Mouse (Mus musculus): ENCODE measurements around the gene Grik4. TPM values are rescaled to one million over a fixed set of nuclear protein-coding genes. Genes with fewer than 3 reads are reported as not detected.

The Grik4 gene
- polyA plus RNA-seq, 1 experiment = 0.35 TPM

DNA sequence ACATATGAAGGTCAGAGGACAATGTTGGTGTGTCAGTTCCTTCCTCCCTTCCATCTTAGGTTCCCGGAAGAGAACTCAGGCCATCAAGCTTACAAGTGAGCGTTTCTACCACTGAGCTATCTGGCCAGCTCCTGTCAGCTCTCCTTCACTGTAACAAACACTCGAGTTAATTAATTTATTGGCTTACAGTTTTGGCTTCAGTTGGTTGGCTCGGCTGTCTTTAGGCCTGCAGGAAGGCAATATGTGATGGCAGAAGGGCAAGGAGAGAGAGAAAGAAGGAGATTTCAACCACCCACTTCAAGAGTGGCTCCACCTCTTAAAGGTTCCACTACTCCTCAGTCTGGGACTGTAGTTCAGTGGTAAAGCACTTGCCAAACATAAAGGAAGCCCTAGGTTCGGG is 209.2 kb downstream of the Grik4 start:
- 47% methylated on average over 5 of the region's 5 CpGs for WGBS
- Histone ChIP-seq H3K4me3 (ENCODE audit: low read depth, low read length) (no peak overlapping the region), H3K4me1 (ENCODE audit: control insufficient read depth, insufficient read depth, insufficient read length, low read length) (no peaks in the 10 kb centered on the region), H3K27ac (ENCODE audit: insufficient read depth, low read depth, low read length) (no peak overlapping the region), H3K36me3 (ENCODE audit: control insufficient read depth, insufficient read depth, low read length) (no peaks in the 10 kb centered on the region), H3K27me3 (ENCODE audit: control insufficient read depth, insufficient read depth, low read length) (no peaks in the 10 kb centered on the region)
- no peak for TF ChIP-seq CTCF (IDR thresholded peaks at IDR 0.05; ENCODE audit: extremely low read depth, insufficient read length, insufficient replicate concordance, low read depth, low read length)
- TF ChIP-seq POLR2A (IDR thresholded peaks at IDR 0.05; ENCODE audit: low read depth, low read length) = no peak

- no peak overlapping the region for H3K27ac ChIP-seq (ENCODE audit: insufficient read depth, low read depth, low read length)
- no peak overlapping the region for H3K4me3 ChIP-seq (ENCODE audit: low read depth, low read length)
- no peaks in the 10 kb centered on the region for H3K4me1 ChIP-seq (ENCODE audit: control insufficient read depth, insufficient read depth, insufficient read length, low read length)
- no peaks in the 10 kb centered on the region for H3K27me3 ChIP-seq (ENCODE audit: control insufficient read depth, insufficient read depth, low read length)
- H3K36me3 ChIP-seq (ENCODE audit: control insufficient read depth, insufficient read depth, low read length) = no peaks in the 10 kb centered on the region
- 75% methylated on average over 9 of the region's 9 CpGs for WGBS
- TF ChIP-seq POLR2A (IDR thresholded peaks at IDR 0.05; ENCODE audit: low read depth, low read length) (no peak), CTCF (IDR thresholded peaks at IDR 0.05; ENCODE audit: extremely low read depth, insufficient read length, insufficient replicate concordance, low read depth, low read length) (no peak)
Measured at GRCm38 (mm10) chr9:42732731-42733318, 211.5 kb downstream of the Grik4 start.

GRCm38 (mm10) chr9:42728472-42728871 is 215.8 kb downstream of the Grik4 start:
- 56% methylated on average over 6 of the region's 6 CpGs for WGBS
- Histone ChIP-seq H3K27ac (ENCODE audit: insufficient read depth, low read depth, low read length) (no peak overlapping the region), H3K36me3 (ENCODE audit: control insufficient read depth, insufficient read depth, low read length) (no peaks in the 10 kb centered on the region)

GRCm38 (mm10) chr9:42727661-42728060 is 216.6 kb downstream of the Grik4 start:
- no peak for TF ChIP-seq POLR2A (IDR thresholded peaks at IDR 0.05; ENCODE audit: low read depth, low read length)
- no peak for TF ChIP-seq CTCF (IDR thresholded peaks at IDR 0.05; ENCODE audit: extremely low read depth, insufficient read length, insufficient replicate concordance, low read depth, low read length)
- 57% methylated on average over 6 of the region's 6 CpGs for WGBS
- no peaks in the 10 kb centered on the region for H3K27me3 ChIP-seq (ENCODE audit: control insufficient read depth, insufficient read depth, low read length)
- H3K36me3 ChIP-seq (ENCODE audit: control insufficient read depth, insufficient read depth, low read length) = no peaks in the 10 kb centered on the region
- no peaks in the 10 kb centered on the region for H3K4me1 ChIP-seq (ENCODE audit: control insufficient read depth, insufficient read depth, insufficient read length, low read length)
- H3K27ac ChIP-seq (ENCODE audit: insufficient read depth, low read depth, low read length) = no peak overlapping the region
- H3K4me3 ChIP-seq (ENCODE audit: low read depth, low read length) = no peak overlapping the region

More at GRCm38 (mm10) chr9:42728472-42728871, 215.8 kb downstream of the Grik4 start:
- TF ChIP-seq CTCF (IDR thresholded peaks at IDR 0.05; ENCODE audit: extremely low read depth, insufficient read length, insufficient replicate concordance, low read depth, low read length) (no peak), POLR2A (IDR thresholded peaks at IDR 0.05; ENCODE audit: low read depth, low read length) (no peak)
- Histone ChIP-seq H3K27me3 (ENCODE audit: control insufficient read depth, insufficient read depth, low read length) (no peaks in the 10 kb centered on the region), H3K4me3 (ENCODE audit: low read depth, low read length) (no peak overlapping the region), H3K4me1 (ENCODE audit: control insufficient read depth, insufficient read depth, insufficient read length, low read length) (no peaks in the 10 kb centered on the region)

DNA sequence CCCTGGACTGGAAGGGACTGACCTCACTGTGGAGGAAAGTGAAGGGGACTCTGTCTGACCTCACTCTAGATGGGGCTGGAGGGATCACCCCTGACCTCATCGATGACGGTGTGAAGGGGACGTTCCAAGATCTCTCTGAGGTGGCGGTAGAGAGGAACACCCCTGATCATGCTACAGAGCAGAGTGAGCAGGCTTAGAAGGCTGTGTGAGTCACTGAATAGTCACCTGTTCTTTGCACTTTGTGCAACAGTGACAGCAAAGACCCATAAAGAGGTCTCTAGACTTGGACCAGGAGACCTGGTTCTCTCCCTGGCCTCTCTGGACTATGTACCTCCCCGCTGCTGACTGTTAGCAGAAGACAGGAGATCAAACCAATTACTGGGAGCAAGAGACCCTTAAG is 217.1 kb downstream of the Grik4 start:
- TF ChIP-seq POLR2A (IDR thresholded peaks at IDR 0.05; ENCODE audit: low read depth, low read length) (no peak), CTCF (IDR thresholded peaks at IDR 0.05; ENCODE audit: extremely low read depth, insufficient read length, insufficient replicate concordance, low read depth, low read length) (no peak)
- no peaks in the 10 kb centered on the region for H3K27me3 ChIP-seq (ENCODE audit: control insufficient read depth, insufficient read depth, low read length)
- no peak overlapping the region for H3K27ac ChIP-seq (ENCODE audit: insufficient read depth, low read depth, low read length)
- WGBS = 39% methylated on average over 5 of the region's 5 CpGs
- H3K4me1 ChIP-seq (ENCODE audit: control insufficient read depth, insufficient read depth, insufficient read length, low read length) = no peaks in the 10 kb centered on the region
- no peak overlapping the region for H3K4me3 ChIP-seq (ENCODE audit: low read depth, low read length)
- no peaks in the 10 kb centered on the region for H3K36me3 ChIP-seq (ENCODE audit: control insufficient read depth, insufficient read depth, low read length)

DNA sequence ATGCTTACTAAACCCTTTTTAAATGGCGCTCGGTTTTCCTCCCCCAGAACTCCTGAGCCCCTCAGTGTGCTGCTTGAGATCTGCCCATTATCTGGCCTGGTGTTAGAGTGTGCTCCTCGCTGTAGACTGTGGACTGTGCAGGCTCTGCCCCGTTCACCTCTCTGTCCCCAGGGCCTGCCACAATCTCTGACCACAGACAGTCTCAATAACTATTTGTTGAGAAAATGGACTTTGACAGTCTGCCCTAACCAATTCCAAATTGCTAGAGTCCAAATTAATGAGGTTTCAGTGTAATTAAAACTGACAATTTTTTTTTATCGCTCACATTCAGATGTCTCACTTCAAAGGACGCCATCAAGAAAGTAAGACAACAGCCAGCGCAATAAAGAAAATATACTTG is 220.2 kb downstream of the Grik4 start:
- Histone ChIP-seq H3K27ac (ENCODE audit: insufficient read depth, low read depth, low read length) (no peak overlapping the region), H3K4me3 (ENCODE audit: low read depth, low read length) (no peak overlapping the region), H3K4me1 (ENCODE audit: control insufficient read depth, insufficient read depth, insufficient read length, low read length) (no peaks in the 10 kb centered on the region), H3K27me3 (ENCODE audit: control insufficient read depth, insufficient read depth, low read length) (no peaks in the 10 kb centered on the region), H3K36me3 (ENCODE audit: control insufficient read depth, insufficient read depth, low read length) (no peaks in the 10 kb centered on the region)
- TF ChIP-seq POLR2A (IDR thresholded peaks at IDR 0.05; ENCODE audit: low read depth, low read length) = no peak
- TF ChIP-seq CTCF (IDR thresholded peaks at IDR 0.05; ENCODE audit: extremely low read depth, insufficient read length, insufficient replicate concordance, low read depth, low read length) = no peak
- WGBS = 70% methylated on average over 7 of the region's 7 CpGs

DNA sequence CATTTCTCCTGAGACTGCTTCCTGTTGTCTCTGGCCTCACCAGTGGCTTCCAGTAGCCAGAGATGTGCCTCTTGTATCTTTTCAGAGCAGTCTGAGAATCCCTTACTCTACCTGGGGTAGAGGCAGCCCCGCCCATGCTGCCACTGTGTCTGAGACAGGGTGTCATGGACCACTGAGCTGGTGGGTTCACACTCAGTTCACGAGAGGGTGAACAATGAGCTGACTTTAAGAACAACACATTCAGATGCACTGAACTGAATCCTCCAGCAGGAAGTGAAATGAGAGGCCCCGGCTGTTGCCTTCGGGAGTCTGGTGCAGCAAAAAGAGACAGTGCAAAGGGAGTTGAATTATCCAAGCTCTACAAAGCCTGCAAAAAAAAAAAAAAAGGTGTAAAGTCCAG is 221.8 kb downstream of the Grik4 start:
- WGBS = 39% methylated on average over 4 of the region's 4 CpGs
- no peaks in the 10 kb centered on the region for H3K27me3 ChIP-seq (ENCODE audit: control insufficient read depth, insufficient read depth, low read length)
- no peak overlapping the region for H3K4me3 ChIP-seq (ENCODE audit: low read depth, low read length)
- H3K4me1 ChIP-seq (ENCODE audit: control insufficient read depth, insufficient read depth, insufficient read length, low read length) = no peaks in the 10 kb centered on the region
- no peak overlapping the region for H3K27ac ChIP-seq (ENCODE audit: insufficient read depth, low read depth, low read length)
- no peaks in the 10 kb centered on the region for H3K36me3 ChIP-seq (ENCODE audit: control insufficient read depth, insufficient read depth, low read length)
- no peak for TF ChIP-seq POLR2A (IDR thresholded peaks at IDR 0.05; ENCODE audit: low read depth, low read length)
- TF ChIP-seq CTCF (IDR thresholded peaks at IDR 0.05; ENCODE audit: extremely low read depth, insufficient read length, insufficient replicate concordance, low read depth, low read length) = no peak
